Mouse (Mus musculus) thymus, postnatal 14 days (tissue): ENCODE data around the gene Skint7.
"Not testable (repeated sequence)": the region's sequence is repeated elsewhere in the genome, so short reads cannot be mapped to it uniquely, and the experiment has no call there.

Source experiments
- DNase-seq: peaks from one replicate; pipeline ENCODE4 v3.0.0; 2021

Skint7 gene

GRCm38 (mm10) chr4:111972623-111973022 lies at the start of gene Skint7:
Gene Skint7, plus strand, starts transcription at chr4:111972923.
- DNase-seq = no peak

- no peak for DNase-seq
Observed at GRCm38 (mm10) chr4:111961309-111961708, 11.4 kb upstream of the Skint7 start.

- not testable (repeated sequence) for DNase-seq
Observed at GRCm38 (mm10) chr4:111963241-111963640, 9.5 kb upstream of the Skint7 start.

- DNase-seq = no peak
Observed at GRCm38 (mm10) chr4:111963669-111964068, 9.1 kb upstream of the Skint7 start.

- DNase-seq = no peak
Observed at GRCm38 (mm10) chr4:112005969-112006368, 33.2 kb downstream of the Skint7 start, which contains the start of gene Skint1. Gene Skint1, plus strand, starts transcription at chr4:112006269.
